Mouse (Mus musculus) forebrain, embryonic 13.5 days (tissue): ENCODE results near the gene Plekhg1. TPM values are rescaled to one million over a fixed set of nuclear protein-coding genes. Genes with fewer than 3 reads are reported as not detected.

Experiments
- ATAC-seq: fragments of 200-750 bp; cut with Nextera tagmentation; 2 replicates; pipeline ENCODE4 v1.8.0; 2017
- H3K27ac ChIP-seq: fragments of 300-500 bp; sonication (generic); 2 replicates; pipeline ENCODE4 v1.5.1; 2015; ENCODE audit warnings: inconsistent platforms, mild to moderate bottlenecking, moderate library complexity
- H3K27me3 ChIP-seq: fragments of 300-500 bp; sonication (generic); 2 replicates; pipeline ENCODE4 v1.6.1; 2015; ENCODE audit warnings: mild to moderate bottlenecking, inconsistent platforms
- H3K36me3 ChIP-seq: fragments of 300-500 bp; sonication (generic); 2 replicates; pipeline ENCODE4 v1.6.1; 2015; ENCODE audit warnings: mild to moderate bottlenecking, inconsistent platforms; ENCODE audit not compliant: poor library complexity, severe bottlenecking
- H3K4me1 ChIP-seq: fragments of 300-500 bp; sonication (generic); 2 replicates; pipeline ENCODE4 v1.6.1; 2015; ENCODE audit warnings: inconsistent platforms
- H3K4me2 ChIP-seq: fragments of 300-500 bp; sonication (generic); 2 replicates; pipeline ENCODE4 v1.6.1; 2015; ENCODE audit warnings: inconsistent platforms, mild to moderate bottlenecking, moderate library complexity
- H3K4me3 ChIP-seq: fragments of 300-500 bp; sonication (generic); 2 replicates; pipeline ENCODE4 v1.5.1; 2015; ENCODE audit warnings: mild to moderate bottlenecking, inconsistent platforms
- H3K9ac ChIP-seq: fragments of 300-500 bp; sonication (generic); 2 replicates; pipeline ENCODE4 v1.6.1; 2015; ENCODE audit warnings: mild to moderate bottlenecking, inconsistent platforms
- H3K9me3 ChIP-seq: fragments of 300-500 bp; sonication (generic); replicated peaks from 2 replicates; pipeline ENCODE4 v1.6.1; 2016; ENCODE audit warnings: inconsistent platforms
- WGBS: fragments of 180-500 bp; shearing (Covaris S2); methylation state at CpG from one replicate; pipeline ENCODE4 v1.1.7; 2015; 5-methylcytosine and 5-hydroxymethylcytosine counted together
- polyA plus RNA-seq: library from polyadenylated mRNA; unstranded; fragments of >200 nt; fragmentation: Nextera tagmentation; extraction: Ambion mirVana; gene quantifications from 2 replicates; pipeline ENCODE4 v1.2.1, GENCODE M21; 2015

Gene Plekhg1
- polyA plus RNA-seq, 1 experiment from 2014 or later, result 4.0 TPM

DNA sequence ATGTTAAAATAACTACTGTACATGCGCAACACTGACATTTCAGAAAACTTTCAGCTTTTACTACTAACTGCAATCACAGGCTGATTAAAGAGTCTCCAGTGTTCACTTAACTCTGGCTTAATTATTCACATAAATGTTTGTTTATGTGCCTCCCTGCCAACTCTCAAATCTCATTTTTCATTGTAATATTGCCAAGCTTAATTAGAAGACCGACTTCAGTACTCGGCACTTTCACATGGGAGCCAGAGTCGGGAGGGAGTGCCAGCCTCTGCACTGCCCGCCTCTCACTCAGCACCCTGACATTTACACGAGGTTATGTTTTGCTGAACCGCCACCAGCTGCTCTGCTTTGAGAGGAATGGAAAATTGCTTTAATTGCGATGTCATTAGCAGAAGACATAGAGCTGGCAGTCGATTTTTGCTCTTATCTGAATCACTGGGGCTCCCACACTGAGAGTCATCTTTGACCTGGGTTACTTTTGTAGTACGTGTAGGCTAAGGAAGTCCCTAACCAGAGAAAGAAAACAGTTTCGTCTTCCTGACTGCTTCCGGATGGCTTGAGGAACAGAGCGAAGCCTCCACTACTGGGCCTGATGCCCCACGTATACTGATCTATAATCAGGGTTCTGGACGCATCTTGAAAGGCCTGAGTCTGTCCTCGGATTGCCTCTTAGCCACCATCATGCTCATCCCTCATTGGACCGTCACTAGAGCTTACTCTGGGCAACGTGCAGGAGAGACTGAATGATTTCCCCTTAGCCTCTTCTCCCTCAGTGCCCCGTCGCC is 180.4 kb downstream of the Plekhg1 start:
- WGBS, result 58% methylated on average over 20 of the region's 20 CpGs
- Histone ChIP-seq H3K4me3 (no peak overlapping the region), H3K27ac (peak overlapping the region; percentile 58), H3K4me2 (peak overlapping the region; percentile 2; the same call in 1 of the 2 replicates), H3K4me1 (peaks cover 19% of the 10 kb centered on the region), H3K9me3 (no peaks in the 10 kb centered on the region), H3K27me3 (no peaks in the 10 kb centered on the region), H3K9ac (no peak overlapping the region), H3K36me3 (no peaks in the 10 kb centered on the region)
- peak; percentile 95 for ATAC-seq

DNA sequence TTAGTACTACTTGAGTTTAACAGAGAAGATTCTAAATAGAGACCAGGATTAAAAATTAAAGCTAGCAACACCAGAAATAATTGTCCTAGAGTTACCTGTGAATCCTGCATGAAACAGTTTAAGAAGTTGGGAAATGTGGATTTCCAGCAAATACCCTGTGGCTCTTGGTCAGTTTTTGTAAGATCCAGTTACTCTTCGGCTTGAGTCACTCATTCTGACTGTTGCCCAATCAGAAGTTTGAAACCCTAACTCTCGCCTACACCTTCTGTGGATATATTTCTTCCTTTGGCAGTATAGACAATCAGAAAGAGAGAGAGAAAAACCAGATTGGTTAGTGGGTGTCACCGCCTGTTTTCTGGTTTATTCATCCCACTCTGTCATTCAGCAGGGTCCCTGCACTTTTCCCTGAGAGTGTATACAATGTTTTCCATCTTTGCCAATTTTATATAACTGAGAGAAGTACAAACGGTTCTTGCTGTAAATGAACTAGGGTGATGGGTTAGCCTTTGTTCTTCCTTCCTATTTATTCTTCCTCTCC is 187.9 kb downstream of the Plekhg1 start:
- Histone ChIP-seq H3K36me3 (no peaks in the 10 kb centered on the region), H3K4me3 (no peak overlapping the region), H3K9me3 (no peaks in the 10 kb centered on the region), H3K4me2 (no peak overlapping the region), H3K27ac (no peak overlapping the region), H3K4me1 (no peaks in the 10 kb centered on the region), H3K27me3 (no peaks in the 10 kb centered on the region), H3K9ac (no peak overlapping the region)
- ATAC-seq, result no peak
- WGBS, result 86% methylated on average over 4 of the region's 4 CpGs

DNA sequence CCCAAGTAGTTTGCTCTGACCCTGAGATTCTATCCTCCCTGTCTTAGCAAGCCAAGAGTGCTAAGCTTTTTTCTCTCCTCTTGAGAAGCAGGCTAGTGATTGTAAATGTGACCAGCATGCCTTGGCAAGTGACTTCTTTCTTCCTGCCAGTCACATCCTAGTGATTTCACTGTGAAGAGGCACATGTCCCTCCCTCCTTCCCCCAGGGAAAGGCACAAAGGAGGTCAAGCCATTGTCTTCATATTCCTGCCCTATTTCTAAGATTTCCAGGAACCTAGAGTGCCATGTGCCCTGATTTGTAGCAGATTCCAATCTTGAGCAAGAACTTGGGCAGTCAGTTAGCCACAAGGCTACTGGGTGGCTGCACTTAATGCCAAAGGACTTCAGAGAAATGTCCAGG is 191.7 kb downstream of the Plekhg1 start:
- Histone ChIP-seq H3K4me1 (no peaks in the 10 kb centered on the region), H3K36me3 (no peaks in the 10 kb centered on the region), H3K4me2 (no peak overlapping the region), H3K27ac (no peak overlapping the region), H3K27me3 (no peaks in the 10 kb centered on the region), H3K9ac (no peak overlapping the region), H3K4me3 (no peak overlapping the region), H3K9me3 (no peaks in the 10 kb centered on the region)
- ATAC-seq, result no peak

- Histone ChIP-seq H3K4me2 (no peak overlapping the region), H3K9ac (no peak overlapping the region), H3K4me1 (no peaks in the 10 kb centered on the region), H3K27ac (no peak overlapping the region), H3K9me3 (no peaks in the 10 kb centered on the region), H3K27me3 (no peaks in the 10 kb centered on the region), H3K36me3 (no peaks in the 10 kb centered on the region), H3K4me3 (no peak overlapping the region)
- ATAC-seq, result no peak
- WGBS, result 87% methylated on average over 12 of the region's 12 CpGs
Measured at GRCm38 (mm10) chr10:3933311-3933940, 193.3 kb downstream of the Plekhg1 start.

- Histone ChIP-seq H3K36me3 (peaks cover 3% of the 10 kb centered on the region; the same call in 1 of the 2 replicates), H3K4me1 (peaks cover 7% of the 10 kb centered on the region)
- no peak for ATAC-seq
Measured at GRCm38 (mm10) chr10:3936864-3937263, 196.7 kb downstream of the Plekhg1 start.

GRCm38 (mm10) chr10:3939895-3940595 is 199.9 kb downstream of the Plekhg1 start:
- Histone ChIP-seq H3K4me1 (peaks cover 7% of the 10 kb centered on the region), H3K9ac (no peak overlapping the region), H3K4me3 (no peak overlapping the region), H3K27ac (no peak overlapping the region), H3K27me3 (no peaks in the 10 kb centered on the region), H3K9me3 (no peaks in the 10 kb centered on the region), H3K36me3 (peaks cover 3% of the 10 kb centered on the region; the same call in 1 of the 2 replicates), H3K4me2 (no peak overlapping the region)
- ATAC-seq, result no peak
- 91% methylated on average over 11 of the region's 11 CpGs for WGBS

More at GRCm38 (mm10) chr10:3936864-3937263, 196.7 kb downstream of the Plekhg1 start:
- H3K9me3 ChIP-seq, result no peaks in the 10 kb centered on the region
- H3K9ac ChIP-seq, result no peak overlapping the region
- H3K4me3 ChIP-seq, result no peak overlapping the region
- H3K27ac ChIP-seq, result no peak overlapping the region
- no peak overlapping the region for H3K4me2 ChIP-seq
- H3K27me3 ChIP-seq, result no peaks in the 10 kb centered on the region

DNA sequence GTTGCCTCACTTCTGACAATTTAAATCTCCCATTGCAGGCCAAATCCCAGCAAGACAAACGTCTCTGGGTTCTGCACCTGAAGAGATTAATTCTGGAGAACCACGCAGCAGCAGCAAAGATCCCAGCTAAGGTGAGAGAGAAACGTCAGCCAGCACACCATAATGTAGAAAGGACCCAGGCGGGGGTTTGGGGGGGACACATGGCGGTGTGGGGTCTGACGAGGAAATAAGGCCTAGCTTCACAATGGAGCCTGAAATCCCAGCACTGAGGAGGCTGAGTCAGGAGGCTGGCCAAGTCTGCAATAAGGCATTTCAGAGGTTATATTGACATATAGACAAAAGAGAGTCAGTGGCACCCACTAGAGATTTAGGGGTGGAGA is 200.4 kb downstream of the Plekhg1 start:
- H3K4me2 ChIP-seq, result no peak overlapping the region
- ATAC-seq, result no peak
- peaks cover 7% of the 10 kb centered on the region for H3K4me1 ChIP-seq
- H3K27me3 ChIP-seq, result no peaks in the 10 kb centered on the region
- H3K4me3 ChIP-seq, result no peak overlapping the region
- H3K27ac ChIP-seq, result no peak overlapping the region
- H3K9me3 ChIP-seq, result no peaks in the 10 kb centered on the region
- H3K36me3 ChIP-seq, result peaks cover 3% of the 10 kb centered on the region; the same call in 1 of the 2 replicates
- H3K9ac ChIP-seq, result no peak overlapping the region
- WGBS, result 87% methylated on average over 6 of the region's 6 CpGs

DNA sequence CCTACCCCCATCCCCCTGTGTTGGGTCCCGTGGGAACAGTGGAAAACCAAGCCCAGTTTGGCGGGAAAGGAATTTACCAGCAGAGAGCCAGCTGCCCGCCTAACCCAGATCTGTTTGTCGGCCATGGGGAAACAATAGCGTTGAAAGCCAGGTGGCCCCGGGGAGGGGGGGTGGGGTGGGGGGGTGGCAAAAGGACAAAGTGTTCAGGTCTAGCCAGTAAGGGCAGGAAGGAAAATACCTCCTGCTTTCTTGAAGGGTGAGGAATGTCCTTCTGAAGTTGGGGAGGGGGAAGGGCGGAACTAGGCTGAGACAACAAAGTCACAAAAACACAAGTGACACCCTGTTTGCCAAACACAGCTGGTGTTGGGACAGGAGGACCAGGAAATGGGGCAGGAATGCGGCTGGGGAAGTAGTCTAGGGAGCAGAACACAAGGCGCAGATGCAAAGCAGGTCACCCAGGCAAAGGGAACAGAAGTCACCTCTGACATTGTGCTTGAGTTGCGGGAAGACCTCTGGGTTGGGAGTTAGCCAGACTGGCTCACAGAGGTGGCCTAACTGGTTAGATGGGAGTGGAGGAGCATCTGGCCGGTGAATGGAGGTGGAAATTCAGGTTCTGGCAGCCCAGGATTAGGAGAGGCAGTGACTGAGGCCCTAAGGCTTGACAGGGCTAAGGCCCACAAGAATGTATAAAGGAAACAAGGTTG is 201.0 kb downstream of the Plekhg1 start:
- peak; percentile 17; the same call in 1 of the 2 replicates for ATAC-seq
- H3K27ac ChIP-seq, result peak overlapping the region; percentile 20; the same call in 1 of the 2 replicates
- H3K9ac ChIP-seq, result no peak overlapping the region

DNA sequence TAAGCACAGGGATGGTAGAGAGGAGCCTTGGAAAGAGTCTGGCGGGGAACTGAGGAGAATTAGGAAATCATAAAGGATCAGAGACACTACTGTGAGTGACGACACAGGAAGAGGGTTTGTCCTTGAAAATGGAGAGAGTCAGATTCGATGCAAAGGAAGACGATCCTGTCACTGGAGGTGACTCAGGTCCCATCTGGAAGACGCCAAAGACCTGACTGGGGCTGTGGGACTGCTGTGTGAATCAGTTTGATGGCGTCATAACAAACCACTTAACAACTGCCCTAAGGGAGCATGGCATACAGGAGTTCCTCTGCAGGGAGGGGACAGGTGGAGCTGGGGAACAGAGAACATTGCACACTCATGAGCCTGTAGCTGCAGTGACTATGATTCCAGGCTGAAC is 202.1 kb downstream of the Plekhg1 start:
- 80% methylated on average over 6 of the region's 6 CpGs for WGBS
- ATAC-seq, result no peak
- H3K27ac ChIP-seq, result no peak overlapping the region

More for the DNA sequence above, 201.0 kb downstream of the Plekhg1 start:
- H3K4me2 ChIP-seq, result no peak overlapping the region
- no peaks in the 10 kb centered on the region for H3K27me3 ChIP-seq
- H3K36me3 ChIP-seq, result peaks cover 3% of the 10 kb centered on the region; the same call in 1 of the 2 replicates
- WGBS, result 39% methylated on average over 11 of the region's 11 CpGs
- no peak overlapping the region for H3K4me3 ChIP-seq
- H3K4me1 ChIP-seq, result peaks cover 7% of the 10 kb centered on the region
- H3K9me3 ChIP-seq, result no peaks in the 10 kb centered on the region

GRCm38 (mm10) chr10:3943492-3944395 is 203.6 kb downstream of the Plekhg1 start:
- H3K27me3 ChIP-seq, result no peaks in the 10 kb centered on the region
- H3K9me3 ChIP-seq, result no peaks in the 10 kb centered on the region
- peak; percentile 65 for ATAC-seq
- H3K36me3 ChIP-seq, result peaks cover 3% of the 10 kb centered on the region; the same call in 1 of the 2 replicates
- peaks cover 7% of the 10 kb centered on the region for H3K4me1 ChIP-seq
- no peak overlapping the region for H3K9ac ChIP-seq
- H3K27ac ChIP-seq, result no peak overlapping the region
- H3K4me3 ChIP-seq, result no peak overlapping the region
- WGBS, result 30% methylated on average over 10 of the region's 10 CpGs
- H3K4me2 ChIP-seq, result no peak overlapping the region

More for the DNA sequence above, 202.1 kb downstream of the Plekhg1 start:
- no peak overlapping the region for H3K9ac ChIP-seq
- peaks cover 7% of the 10 kb centered on the region for H3K4me1 ChIP-seq
- no peaks in the 10 kb centered on the region for H3K27me3 ChIP-seq
- H3K4me3 ChIP-seq, result no peak overlapping the region
- H3K9me3 ChIP-seq, result no peaks in the 10 kb centered on the region
- no peak overlapping the region for H3K4me2 ChIP-seq
- peaks cover 3% of the 10 kb centered on the region; the same call in 1 of the 2 replicates for H3K36me3 ChIP-seq

DNA sequence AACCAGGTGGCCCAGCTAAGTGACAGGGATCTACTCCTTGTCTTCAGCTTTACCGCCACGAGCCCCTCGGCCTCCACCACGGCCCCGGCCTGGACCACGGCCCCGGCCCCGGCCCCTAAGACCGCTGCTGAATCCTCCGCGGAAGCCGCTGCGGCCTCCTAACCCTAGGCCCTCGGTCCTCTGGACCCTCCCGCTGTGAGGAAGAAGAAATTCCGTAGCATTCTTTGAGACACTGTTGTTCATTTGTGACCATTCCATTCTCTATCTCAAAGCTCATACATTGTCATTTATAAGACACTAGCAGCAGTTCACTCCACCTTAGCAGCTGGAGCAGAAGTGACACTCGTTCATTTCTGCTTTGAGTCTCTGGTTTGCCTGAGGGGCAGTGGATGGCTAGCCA is 206.7 kb downstream of the Plekhg1 start:
- H3K36me3 ChIP-seq, result 0 out of 2 replicates have a peak, but pooled peaks cover 5% of the 10 kb centered on the region
- 89% methylated on average over 17 of the region's 17 CpGs for WGBS
- no peak overlapping the region for H3K4me2 ChIP-seq
- no peaks in the 10 kb centered on the region for H3K9me3 ChIP-seq
- H3K9ac ChIP-seq, result no peak overlapping the region
- ATAC-seq, result no peak
- H3K4me1 ChIP-seq, result no peaks in the 10 kb centered on the region
- H3K4me3 ChIP-seq, result no peak overlapping the region
- H3K27me3 ChIP-seq, result no peaks in the 10 kb centered on the region
- H3K27ac ChIP-seq, result no peak overlapping the region
